Mouse (Mus musculus): Measurements from ENCODE around the gene Rgs16. TPM values are rescaled to one million over a fixed set of nuclear protein-coding genes. Genes with fewer than 3 reads are reported as not detected.

Rgs16 gene
- total and polyA plus RNA-seq, 3 experiments = not detected

DNA sequence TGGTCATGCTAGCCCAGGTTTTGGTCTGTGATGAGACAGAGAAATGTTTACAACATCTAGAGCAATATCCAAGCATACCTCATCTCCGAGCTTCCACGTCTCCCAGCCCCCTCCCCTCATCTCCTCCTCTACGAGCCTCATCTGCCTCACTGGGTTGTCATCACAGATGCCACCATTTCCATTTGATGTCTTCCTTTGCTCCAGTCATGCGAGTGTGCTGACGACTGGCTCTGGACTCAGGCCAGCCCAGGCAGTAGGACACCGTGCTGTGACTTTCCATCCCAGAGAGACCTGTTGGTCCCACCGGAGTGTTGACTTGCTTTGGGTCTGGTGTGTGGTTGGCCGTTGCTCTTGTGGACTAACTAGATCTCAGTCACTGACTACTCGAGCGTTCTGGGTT lies 44.8 kb upstream of the Rgs16 start:
- Histone ChIP-seq H3K79me2 (ENCODE audit: control insufficient read depth, insufficient read depth, low read length, poor library complexity) (no peaks in the 10 kb centered on the region), H3K4me1 (ENCODE audit: control insufficient read depth in 1 of 2, insufficient read depth in 2 of 2, low read length in 2 of 2) (no peaks in the 10 kb centered on the region), H3K4me3 (ENCODE audit: control insufficient read depth in 1 of 2, insufficient read depth in 1 of 2, low read depth in 2 of 2, low read length in 2 of 2) (no peak overlapping the region), H3K36me3 (ENCODE audit: control insufficient read depth in 1 of 2, insufficient read depth in 2 of 2, low read length in 2 of 2) (no peaks in the 10 kb centered on the region), H3K27me3 (ENCODE audit: control insufficient read depth in 1 of 2, insufficient read depth in 2 of 2, low read length in 2 of 2) (no peaks in the 10 kb centered on the region), H3K27ac (ENCODE audit: control insufficient read depth, low read depth, low read length) (no peak overlapping the region), H3K9me3 (replicated peaks; ENCODE audit: insufficient read depth, low read length) (no peaks in the 10 kb centered on the region), H3K9ac (ENCODE audit: control insufficient read depth, low read depth, low read length, poor library complexity, severe bottlenecking) (no peak overlapping the region)
- DNase-seq (ENCODE audit: low read depth, low spot score) = no peak
- no peak for TF ChIP-seq NRF1 (IDR thresholded peaks at IDR 0.05; ENCODE audit: insufficient read depth, low read depth, low read length, poor library complexity, severe bottlenecking)
- no peak for TF ChIP-seq NELFE (IDR thresholded peaks at IDR 0.05; ENCODE audit: low read depth, low read length)
- TF ChIP-seq CHD1 (IDR thresholded peaks at IDR 0.05; ENCODE audit: low read depth, low read length) = no peak
- TF ChIP-seq MAX (IDR thresholded peaks at IDR 0.05; ENCODE audit: low read length) = no peak
- no peak for TF ChIP-seq JUND (IDR thresholded peaks at IDR 0.05; ENCODE audit: low read depth, low read length)
- no peak for TF ChIP-seq KAT2A (conservative IDR thresholded peaks at IDR 0.05; ENCODE audit: low read depth, low read length)
- TF ChIP-seq MAFK (IDR thresholded peaks at IDR 0.05; ENCODE audit: borderline replicate concordance, low read depth, low read length) = no peak
- no peak for TF ChIP-seq GATA1 (IDR thresholded peaks at IDR 0.05; ENCODE audit: low read depth, low read length)
- TF ChIP-seq ETS1 (IDR thresholded peaks at IDR 0.05; ENCODE audit: low read depth, low read length) = no peak
- no peak for TF ChIP-seq MXI1 (IDR thresholded peaks at IDR 0.05; ENCODE audit: low read depth, low read length)

DNA sequence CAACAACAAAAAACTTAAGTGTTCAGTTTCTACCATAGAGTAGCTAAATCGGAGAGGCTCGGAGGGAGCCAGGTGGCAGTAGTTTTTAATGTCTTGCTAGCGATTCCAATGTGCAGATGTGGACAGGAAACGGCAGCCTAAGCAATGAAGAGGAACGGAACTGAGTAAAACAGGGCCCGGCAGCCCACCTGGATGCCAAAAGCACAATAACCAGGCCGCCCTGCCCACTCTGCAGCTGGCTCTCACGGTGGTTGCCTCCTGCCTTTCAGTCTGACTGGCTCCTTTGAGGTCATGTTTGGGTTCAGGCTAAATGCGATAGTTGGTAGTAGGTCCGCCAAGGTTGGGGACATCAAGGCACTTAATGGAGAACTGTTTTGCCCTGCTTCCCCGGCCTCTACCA lies 44.1 kb upstream of the Rgs16 start:
- Histone ChIP-seq H3K4me3 (ENCODE audit: control insufficient read depth in 1 of 2, insufficient read depth in 1 of 2, low read depth in 2 of 2, low read length in 2 of 2) (no peak overlapping the region), H3K9ac (ENCODE audit: control insufficient read depth, low read depth, low read length, poor library complexity, severe bottlenecking) (no peak overlapping the region), H3K36me3 (ENCODE audit: control insufficient read depth in 1 of 2, insufficient read depth in 2 of 2, low read length in 2 of 2) (no peaks in the 10 kb centered on the region), H3K27ac (ENCODE audit: control insufficient read depth, low read depth, low read length) (no peak overlapping the region), H3K79me2 (ENCODE audit: control insufficient read depth, insufficient read depth, low read length, poor library complexity) (no peaks in the 10 kb centered on the region), H3K4me1 (ENCODE audit: control insufficient read depth in 1 of 2, insufficient read depth in 2 of 2, low read length in 2 of 2) (no peaks in the 10 kb centered on the region), H3K27me3 (ENCODE audit: control insufficient read depth in 1 of 2, insufficient read depth in 2 of 2, low read length in 2 of 2) (no peaks in the 10 kb centered on the region), H3K9me3 (replicated peaks; ENCODE audit: insufficient read depth, low read length) (no peaks in the 10 kb centered on the region)
- no peak for TF ChIP-seq MAFK (IDR thresholded peaks at IDR 0.05; ENCODE audit: borderline replicate concordance, low read depth, low read length)
- DNase-seq (ENCODE audit: low read depth, low spot score) = no peak

DNA sequence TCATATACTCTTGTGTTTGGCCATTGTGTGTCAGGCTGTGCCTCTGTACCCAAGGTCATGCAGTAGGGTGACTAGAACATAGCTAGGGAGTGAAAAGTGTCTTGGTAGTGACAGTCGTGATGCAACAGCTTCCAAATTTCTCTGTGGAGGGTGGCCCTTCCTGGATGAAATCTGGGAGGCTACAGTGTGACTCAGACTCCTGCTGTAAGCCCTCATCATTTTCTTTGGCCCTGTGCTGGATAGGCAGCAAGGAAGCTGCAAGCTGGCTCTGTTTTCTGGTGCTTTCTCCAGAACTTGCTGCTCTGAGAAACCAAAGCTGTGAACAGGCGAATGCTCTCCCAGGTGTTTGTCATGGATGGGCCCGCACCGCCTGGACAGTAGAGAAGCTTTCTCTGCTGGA lies 43.6 kb upstream of the Rgs16 start:
- no peak overlapping the region for H3K27ac ChIP-seq (ENCODE audit: control insufficient read depth, low read depth, low read length)
- DNase-seq (ENCODE audit: low read depth, low spot score) = no peak
- H3K9me3 ChIP-seq (replicated peaks; ENCODE audit: insufficient read depth, low read length) = no peaks in the 10 kb centered on the region
- H3K79me2 ChIP-seq (ENCODE audit: control insufficient read depth, insufficient read depth, low read length, poor library complexity) = no peaks in the 10 kb centered on the region
- no peaks in the 10 kb centered on the region for H3K4me1 ChIP-seq (ENCODE audit: control insufficient read depth in 1 of 2, insufficient read depth in 2 of 2, low read length in 2 of 2)
- no peaks in the 10 kb centered on the region for H3K27me3 ChIP-seq (ENCODE audit: control insufficient read depth in 1 of 2, insufficient read depth in 2 of 2, low read length in 2 of 2)
- H3K4me3 ChIP-seq (ENCODE audit: control insufficient read depth in 1 of 2, insufficient read depth in 1 of 2, low read depth in 2 of 2, low read length in 2 of 2) = no peak overlapping the region
- no peaks in the 10 kb centered on the region for H3K36me3 ChIP-seq (ENCODE audit: control insufficient read depth in 1 of 2, insufficient read depth in 2 of 2, low read length in 2 of 2)
- no peak overlapping the region for H3K9ac ChIP-seq (ENCODE audit: control insufficient read depth, low read depth, low read length, poor library complexity, severe bottlenecking)
- no peak for TF ChIP-seq MXI1 (IDR thresholded peaks at IDR 0.05; ENCODE audit: low read depth, low read length)
- no peak for TF ChIP-seq CHD1 (IDR thresholded peaks at IDR 0.05; ENCODE audit: low read depth, low read length)
- no peak for TF ChIP-seq HCFC1 (IDR thresholded peaks at IDR 0.05; ENCODE audit: low read depth, low read length)
- no peak for TF ChIP-seq RAD21 (IDR thresholded peaks at IDR 0.05; ENCODE audit: low read depth, low read length)
- no peak for TF ChIP-seq KAT2A (conservative IDR thresholded peaks at IDR 0.05; ENCODE audit: low read depth, low read length)
- TF ChIP-seq SIN3A (IDR thresholded peaks at IDR 0.05; ENCODE audit: low read length) = no peak
- no peak for TF ChIP-seq RCOR1 (IDR thresholded peaks at IDR 0.05; ENCODE audit: low read depth, low read length)
- TF ChIP-seq NRF1 (IDR thresholded peaks at IDR 0.05; ENCODE audit: insufficient read depth, low read depth, low read length, poor library complexity, severe bottlenecking) = no peak
- TF ChIP-seq CHD2 (IDR thresholded peaks at IDR 0.05; ENCODE audit: low read length) = no peak
- no peak for TF ChIP-seq UBTF (IDR thresholded peaks at IDR 0.05; ENCODE audit: borderline replicate concordance, insufficient read depth, low read depth, low read length)
- no peak for TF ChIP-seq EP300 (IDR thresholded peaks at IDR 0.05; ENCODE audit: low read depth in 1 of 2, low read length in 2 of 2)
